Mouse (Mus musculus) left cerebral cortex, postnatal 25 days (tissue): Measurements from ENCODE around the gene Kcnh1. TPM values are rescaled to one million over a fixed set of nuclear protein-coding genes. Genes with fewer than 3 reads are reported as not detected.

Experiments used
- DNase-seq, 2 experiments: peaks; one replicate each; pipeline ENCODE4 v3.0.0; 2022; ENCODE audit warnings: low spot score in 2 of 2, mixed read lengths in 1 of 2
- intact Hi-C: fragments of 180-260 bp; cut with DNase I; formaldehyde crosslinking; loops from one replicate; pipeline ENCODE4 v1.15.1; 2025
- total RNA-seq, 2 experiments: library from RNA; stranded (reverse); gene quantifications; 2 replicates each; pipeline ENCODE4 v1.2.3; 2021

The Kcnh1 gene
- total RNA-seq, 2 experiments from 2014 or later: 76.5 to 81.5 TPM

- no peak for DNase-seq
These were observed 190.0 kb downstream of the Kcnh1 start for GRCm38 (mm10) chr1:192380596-192381041.

DNA sequence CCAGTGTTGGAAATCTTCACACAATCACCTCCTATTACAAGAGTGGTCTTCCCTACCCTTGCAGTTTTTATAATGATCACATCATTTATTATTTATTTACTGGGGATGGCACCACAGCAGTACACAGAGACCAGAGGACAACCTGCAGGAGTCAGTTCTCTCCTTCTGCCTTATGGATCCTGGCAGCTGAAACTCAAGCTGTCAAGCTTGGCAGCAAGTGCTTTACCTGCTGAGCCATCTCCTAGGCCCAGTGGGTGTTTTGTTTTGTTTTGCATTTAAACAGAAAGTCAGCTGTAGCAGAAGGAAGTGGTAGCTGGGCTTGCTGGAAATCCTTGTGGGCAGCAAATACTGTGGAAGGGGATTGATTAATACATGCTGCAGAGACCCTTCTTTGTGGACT is 197.1 kb downstream of the Kcnh1 start:
- intact Hi-C loops: no loop called here
- DNase-seq: no peak

More at GRCm38 (mm10) chr1:192380596-192381041, 190.0 kb downstream of the Kcnh1 start:
- intact Hi-C loops: no loop called here

DNA sequence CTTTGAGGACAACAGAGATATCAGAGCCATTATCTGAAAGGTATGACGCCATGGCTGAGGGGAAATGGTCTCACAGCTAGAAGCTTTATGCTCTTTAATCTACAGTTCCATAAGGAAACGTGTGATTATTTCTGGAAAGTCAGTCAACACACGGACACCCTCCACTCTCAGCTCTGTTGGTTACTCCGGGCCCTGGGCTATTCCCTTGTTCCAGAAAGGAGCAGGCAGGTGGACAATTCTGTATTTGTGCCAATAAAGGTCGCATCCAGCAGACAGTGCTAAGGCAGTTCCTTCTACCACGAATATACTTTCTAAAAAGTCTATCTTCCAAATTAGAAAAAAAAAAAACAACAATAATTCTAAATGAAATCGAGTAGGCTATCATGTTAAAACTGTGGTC is 200.5 kb downstream of the Kcnh1 start:
- no peak for DNase-seq
- intact Hi-C loops: no loop called here

DNA sequence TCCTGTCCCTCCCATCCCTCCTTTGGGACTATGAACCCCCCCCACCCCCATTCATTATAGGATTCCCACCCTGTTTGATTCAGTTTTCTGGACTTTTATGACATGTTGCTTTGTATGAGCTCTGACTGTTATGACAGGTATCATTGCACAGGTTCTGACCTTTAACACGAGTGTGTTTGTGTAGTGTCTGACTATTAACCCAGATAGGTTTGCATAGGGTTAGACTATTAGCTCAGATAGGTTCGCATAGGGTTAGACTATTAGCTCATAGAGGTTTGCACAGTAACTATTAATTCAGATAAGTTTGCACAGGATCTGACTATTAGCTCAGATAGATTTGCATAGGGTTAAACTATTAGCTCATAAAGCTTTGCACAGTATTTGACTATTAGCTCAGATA is 201.7 kb downstream of the Kcnh1 start:
- intact Hi-C loops: no loop called here
- no peak for DNase-seq

GRCm38 (mm10) chr1:192399667-192400490 is 209.3 kb downstream of the Kcnh1 start:
- no peak for DNase-seq
- intact Hi-C loops: no loop called here

DNA sequence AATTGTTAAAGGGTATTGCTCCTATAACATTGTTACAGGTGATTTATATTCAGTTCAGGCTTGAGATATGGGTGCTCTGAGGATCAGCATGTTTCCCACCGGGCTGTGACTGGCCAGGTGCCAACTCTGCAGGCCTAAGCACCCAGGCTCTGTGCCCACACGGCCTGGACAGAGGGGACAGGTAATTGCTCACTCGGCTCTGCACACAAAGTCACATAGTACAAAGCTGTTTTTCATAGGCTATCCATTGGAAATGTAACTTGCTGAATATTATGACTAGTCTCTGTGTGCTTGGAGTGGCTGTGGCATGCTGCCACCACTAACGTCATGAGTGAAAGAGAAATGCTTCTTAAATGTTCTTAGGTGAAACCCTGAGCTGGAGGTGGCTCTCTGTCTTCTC is 210.4 kb downstream of the Kcnh1 start:
- DNase-seq: no peak
- intact Hi-C loops: no loop called here

GRCm38 (mm10) chr1:192402911-192403704 is 212.5 kb downstream of the Kcnh1 start:
- no peak for DNase-seq
- intact Hi-C loops: no loop called here

GRCm38 (mm10) chr1:192405136-192405535 is 214.6 kb downstream of the Kcnh1 start:
- intact Hi-C loops: no loop called here
- no peak for DNase-seq

DNA sequence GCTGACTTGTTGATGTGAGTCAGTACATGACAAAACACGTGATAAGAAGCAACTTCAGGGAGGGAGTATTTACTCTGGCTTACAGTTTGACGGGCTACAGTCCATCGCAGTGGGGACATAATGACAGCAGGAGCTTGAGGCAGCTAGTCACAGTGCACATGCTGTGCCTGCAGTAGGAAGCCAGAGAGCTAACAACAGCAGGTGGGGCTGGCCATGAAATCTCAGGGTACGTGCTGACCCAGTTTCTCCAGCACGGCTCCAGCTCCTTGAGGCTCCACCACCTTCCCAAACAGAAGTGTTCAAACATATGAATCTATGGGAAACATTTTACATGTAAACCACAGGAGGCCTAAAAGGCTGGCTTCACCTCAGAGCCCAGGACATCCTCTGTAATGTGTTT is 216.0 kb downstream of the Kcnh1 start:
- intact Hi-C loops: no loop called here
- no peak for DNase-seq

DNA sequence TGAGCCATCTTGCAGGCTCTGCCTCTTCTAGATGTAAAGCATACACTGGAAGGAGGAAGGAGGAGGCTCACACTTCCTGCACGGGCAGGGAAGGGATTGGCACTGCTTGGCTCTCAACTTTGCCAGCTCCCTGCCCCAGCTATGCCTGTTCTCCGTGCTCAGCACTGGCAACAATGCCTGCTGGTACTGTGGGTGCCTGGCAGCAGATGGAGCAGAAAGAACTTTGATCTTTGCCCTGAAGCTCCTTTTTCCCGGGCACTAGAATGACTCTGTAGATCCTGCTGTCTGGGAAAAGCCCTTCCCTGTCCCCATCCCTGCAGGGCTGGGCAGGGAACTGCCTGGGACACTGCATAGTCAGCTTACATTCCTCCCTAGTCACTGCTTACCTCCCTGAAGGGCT is 225.2 kb downstream of the Kcnh1 start:
- intact Hi-C loops: no loop called here
- peak; percentile 31 to 76 for DNase-seq

GRCm38 (mm10) chr1:192416241-192416821 is 225.8 kb downstream of the Kcnh1 start:
- intact Hi-C loops: no loop called here
- DNase-seq: no peak

DNA sequence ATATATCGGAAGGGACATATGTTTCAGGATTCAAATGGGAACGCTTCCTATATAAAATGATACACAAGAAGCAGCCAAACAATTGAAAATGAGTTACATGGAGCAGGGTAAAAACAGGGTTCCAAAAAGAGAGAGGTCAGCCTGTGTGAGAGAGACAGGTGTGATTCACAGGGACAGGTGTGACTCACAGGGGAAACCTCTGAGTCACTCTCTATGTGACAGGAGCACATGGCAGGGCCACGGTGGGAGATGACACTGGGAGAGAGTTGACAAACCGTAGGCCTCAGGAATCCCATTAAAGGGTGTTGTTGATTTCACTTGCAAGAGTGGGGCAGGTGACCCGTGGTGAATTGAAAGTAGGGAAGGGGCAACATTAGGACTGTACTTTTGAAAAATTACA is 228.6 kb downstream of the Kcnh1 start:
- no peak for DNase-seq

DNA sequence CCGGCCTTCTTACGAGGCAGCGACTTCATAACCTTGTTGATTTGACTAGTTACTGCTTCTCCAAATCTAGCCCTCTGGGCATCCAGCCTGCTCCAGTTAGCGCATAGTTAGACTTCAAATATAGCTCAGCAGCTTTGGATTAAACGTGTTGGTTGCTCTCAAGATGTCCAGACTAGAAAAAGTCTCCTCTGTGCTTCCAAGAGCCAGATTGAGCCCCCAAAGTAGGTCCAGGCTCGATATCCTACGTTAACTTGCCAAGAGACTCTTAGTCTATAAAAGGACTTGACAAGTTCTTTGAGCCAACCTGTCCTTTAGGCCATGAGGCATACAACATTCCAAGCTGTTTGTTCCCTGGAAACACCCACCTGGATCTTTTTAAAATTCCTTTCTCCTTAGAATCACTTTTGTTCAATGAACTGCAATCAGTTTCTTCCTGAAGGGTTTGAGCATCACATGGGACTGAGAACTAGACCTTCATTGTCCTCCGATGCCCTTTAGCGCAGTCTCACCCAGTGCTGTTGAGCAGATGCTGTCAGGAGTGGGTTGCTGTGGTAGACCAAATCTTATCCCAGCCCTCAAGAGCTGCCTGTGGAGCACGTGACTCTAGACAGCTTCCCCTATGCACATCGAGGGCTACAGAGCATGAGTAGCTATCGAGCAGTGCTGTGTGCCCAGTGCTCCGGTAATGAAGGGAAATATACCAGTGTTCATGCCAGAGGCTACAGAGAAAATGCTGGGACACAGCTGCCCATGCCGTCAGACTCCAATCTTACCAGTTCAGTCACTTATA is 231.0 kb downstream of the Kcnh1 start:
- peak; percentile 17 to 86 for DNase-seq
- intact Hi-C loops: loop anchor here (1.0 to 5.0 kb wide), 4 partner anchors 23 to 229 kb away; partner anchors contain the start of gene Kcnh1

More for the DNA sequence above, 228.6 kb downstream of the Kcnh1 start:
- intact Hi-C loops: no loop called here

GRCm38 (mm10) chr1:192431423-192431822 is 240.8 kb downstream of the Kcnh1 start:
- no peak for DNase-seq
- intact Hi-C loops: no loop called here

DNA sequence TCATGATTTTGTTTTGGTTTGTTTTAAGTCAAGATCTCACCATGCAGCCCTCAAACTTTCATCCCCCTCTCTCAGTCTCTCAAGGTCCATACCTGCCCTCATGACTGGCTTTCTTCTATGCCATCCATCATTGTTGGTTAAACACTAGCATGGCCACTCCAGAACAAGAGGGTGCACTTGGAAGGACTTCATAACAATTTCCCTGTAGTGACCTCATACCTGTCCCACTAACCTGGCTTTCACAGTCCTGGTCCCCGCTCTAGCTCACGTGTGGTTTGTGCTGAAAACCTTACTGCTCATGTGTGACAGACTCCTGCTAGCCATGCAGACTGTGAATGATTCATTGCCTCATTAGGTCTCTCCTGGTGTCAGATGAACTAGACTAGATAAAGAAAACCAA is 244.9 kb downstream of the Kcnh1 start:
- no peak for DNase-seq
- intact Hi-C loops: no loop called here

GRCm38 (mm10) chr1:192439151-192439837 is 248.7 kb downstream of the Kcnh1 start:
- intact Hi-C loops: no loop called here
- DNase-seq: no peak

DNA sequence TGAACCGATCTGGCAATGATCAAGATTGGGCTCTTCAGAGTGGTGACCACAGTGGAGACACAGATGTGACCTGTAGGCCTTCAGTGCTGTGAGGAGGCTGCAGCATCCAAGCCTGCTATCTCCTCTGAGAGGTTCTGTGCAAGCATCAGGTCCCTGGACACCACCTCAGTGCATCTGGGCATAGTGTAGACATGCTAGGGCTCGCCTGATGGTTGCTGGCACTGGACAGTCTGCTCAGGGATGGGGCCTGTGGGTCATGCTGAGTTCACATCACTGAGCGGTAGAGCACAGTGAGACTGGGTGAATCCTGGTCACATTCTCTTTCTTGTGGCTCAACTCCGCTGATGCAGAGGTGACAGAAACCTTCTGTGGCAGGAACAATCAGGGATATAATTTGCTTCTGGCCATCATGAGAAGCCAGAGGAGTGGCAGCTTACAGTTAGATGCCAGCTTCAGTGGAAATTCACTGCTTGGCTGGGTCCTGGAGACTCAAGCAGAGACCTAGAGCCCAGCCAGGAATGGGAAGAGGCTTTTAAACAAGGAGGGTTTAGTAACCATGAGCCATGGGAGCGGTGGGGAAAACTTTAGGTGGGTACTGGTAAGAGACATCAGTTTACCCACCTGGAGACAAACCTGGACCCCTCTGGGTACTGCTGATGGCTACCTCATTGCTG is 252.3 kb downstream of the Kcnh1 start:
- intact Hi-C loops: loop anchor here (10.0 kb wide), 1 partner anchor 142 kb away; no protein-coding TSS in a partner anchor
- DNase-seq: no peak

GRCm38 (mm10) chr1:192443998-192444657 is 253.6 kb downstream of the Kcnh1 start:
- intact Hi-C loops: loop anchor here (1.0 to 10.0 kb wide), 2 partner anchors 23 to 141 kb away; no protein-coding TSS in a partner anchor
- DNase-seq: peak in 1 of 2 experiments; percentile 67
